Mouse (Mus musculus) lung, postnatal 4 days (tissue): ENCODE results near the gene Il23a.
A peak's percentile ranks its signal among the peaks of the same experiment; 100 is the strongest.
"Not testable (repeated sequence)": the region's sequence is repeated elsewhere in the genome, so short reads cannot be mapped to it uniquely, and the experiment has no call there.

ENCODE experiments used
- DNase-seq, 2 experiments: peaks; one replicate each; pipeline ENCODE4 v3.0.0; 2021

The Il23a gene

GRCm38 (mm10) chr10:128263393-128264310 is 34.9 kb downstream of the Il23a start:
- DNase-seq, result no peak

- DNase-seq, result no peak
Observed at GRCm38 (mm10) chr10:128262300-128262699, 36.3 kb downstream of the Il23a start.

DNA sequence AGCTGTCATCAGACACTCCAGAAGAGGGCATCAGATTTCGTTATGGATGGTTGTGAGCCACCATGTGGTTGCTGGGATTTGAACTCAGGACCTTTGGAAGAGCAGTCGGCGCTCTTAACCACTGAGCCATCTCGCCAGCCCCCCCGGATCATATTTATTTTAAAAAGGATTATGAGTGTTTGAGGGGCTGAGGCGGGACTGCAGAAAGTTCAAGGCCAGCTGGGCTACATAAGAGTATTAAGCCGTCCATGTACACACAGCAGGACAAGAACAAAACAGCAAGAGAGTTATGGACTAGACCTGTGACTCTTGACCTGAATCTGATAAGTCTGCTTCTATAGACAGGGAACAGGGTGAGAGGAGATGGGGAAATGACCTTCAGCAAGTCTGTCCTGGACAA is 38.2 kb downstream of the Il23a start:
- not testable (repeated sequence) for DNase-seq

- no peak for DNase-seq
Observed at GRCm38 (mm10) chr10:128259946-128260345, 38.6 kb downstream of the Il23a start.

- DNase-seq, result peak in 1 of 2 experiments; percentile 31
Observed at GRCm38 (mm10) chr10:128258953-128259352, 39.6 kb downstream of the Il23a start.

GRCm38 (mm10) chr10:128256328-128256727 is 42.2 kb downstream of the Il23a start:
- no peak for DNase-seq

- no peak for DNase-seq
Observed at GRCm38 (mm10) chr10:128255925-128256324, 42.6 kb downstream of the Il23a start.

DNA sequence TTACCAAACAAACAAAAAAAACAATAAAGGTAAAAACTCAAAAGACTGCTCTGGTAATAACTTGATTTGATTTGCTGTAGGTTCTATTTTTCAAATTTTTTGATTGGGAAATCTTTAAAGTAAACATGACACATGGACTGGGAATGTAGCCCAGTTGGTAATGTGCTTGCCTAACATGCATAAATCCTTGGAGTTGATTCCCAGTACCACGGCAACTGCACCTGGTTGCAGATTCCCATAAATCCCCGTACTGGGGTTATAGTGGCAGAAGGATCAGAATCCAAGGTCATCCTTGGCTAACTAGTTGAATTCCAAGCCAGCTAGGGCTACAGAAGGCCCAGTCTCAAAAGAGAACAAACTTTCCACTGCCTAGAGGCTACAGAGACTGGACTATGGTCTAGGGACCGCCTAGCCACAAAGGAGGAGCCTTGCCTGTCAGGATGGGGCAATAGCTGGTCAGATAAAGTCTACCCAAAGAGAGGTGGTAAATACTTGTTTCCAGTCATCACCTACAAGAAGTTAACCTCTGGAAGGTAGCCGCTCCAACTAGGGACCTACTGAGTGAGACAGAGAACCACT is 44.8 kb downstream of the Il23a start, which contains the start of gene Apon:
Apon (plus strand) TSS at position 420 of the 579 bp plus-strand sequence.
- DNase-seq, result no peak

GRCm38 (mm10) chr10:128250565-128250964 is 48.0 kb downstream of the Il23a start:
- no peak for DNase-seq

DNA sequence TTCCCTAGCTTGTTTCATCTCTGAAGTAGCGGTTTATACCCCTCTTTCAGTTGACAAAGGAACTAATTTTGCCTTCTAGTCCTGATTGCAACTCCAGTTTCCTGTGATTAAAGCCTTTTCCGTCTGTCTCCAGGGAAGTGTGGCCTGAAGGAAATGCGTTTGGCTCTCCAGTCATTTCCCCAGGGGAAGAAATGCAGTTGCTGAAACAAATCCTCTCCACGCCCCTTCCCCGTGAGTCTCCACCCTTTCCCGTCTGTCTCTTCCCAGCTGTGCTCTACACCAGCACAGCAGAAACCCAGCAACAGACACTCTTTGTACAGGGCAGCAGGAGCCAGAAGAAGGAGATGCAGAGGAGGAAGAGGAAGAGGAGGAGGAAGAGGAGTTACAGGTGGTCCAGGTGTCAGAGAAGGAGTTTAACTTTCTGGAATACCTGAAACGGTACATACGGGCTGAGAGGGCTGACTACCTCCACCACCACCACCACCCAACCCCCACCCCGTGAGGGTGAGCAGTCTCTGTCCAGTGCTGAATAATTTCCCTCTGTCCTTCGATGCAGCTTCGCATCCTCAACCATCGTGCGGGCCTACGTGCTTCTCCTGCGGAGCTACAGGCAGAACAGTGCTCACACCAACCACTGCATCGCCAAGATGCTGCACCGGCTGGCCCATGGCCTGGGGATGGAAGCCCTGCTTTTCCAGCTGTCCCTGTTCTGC is 51.4 kb downstream of the Il23a start:
- DNase-seq, result peak; percentile 56 to 65
